ENCODE assay signal across 13 mouse cellular contexts in the genomic region with DNA sequence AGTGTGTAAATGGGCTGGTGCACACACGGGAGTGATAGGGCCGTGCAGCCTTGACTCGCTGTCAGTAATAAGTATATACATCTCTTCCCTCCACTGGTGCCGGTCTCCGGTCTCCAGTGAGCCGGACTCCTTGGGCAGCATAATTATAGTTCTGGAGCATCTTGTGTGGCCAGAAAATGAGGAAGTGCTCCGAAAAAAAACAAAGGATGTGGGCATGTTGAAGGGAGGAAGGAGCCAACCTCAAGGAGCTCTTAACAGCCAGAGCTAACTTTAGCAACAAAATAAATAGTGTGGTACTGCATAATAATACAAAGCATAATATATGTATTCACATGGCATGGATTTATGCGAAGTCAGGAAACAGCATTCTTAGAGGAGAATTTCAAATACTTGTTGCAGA.
"Had no signal": no experiment of that assay in that cellular context is flagged by ENCODE, and none has a peak within 500 bp of the region (broad histone marks: within the 10 kb centered on the region; RNA-seq: fewer than 3 reads in every experiment).

No protein-coding gene starts in this region.

- H3K36me3 ChIP-seq: intestine, embryonic 15.5 days; limb, embryonic 15.5 days; liver, embryonic 12.5 days; midbrain, embryonic 13.5 days; neural tube, embryonic 15.5 days had no signal

- H3K27ac ChIP-seq: intestine, embryonic 15.5 days; kidney, postnatal 0 days; left cerebral cortex, adult 2 months; limb, embryonic 15.5 days; liver, embryonic 12.5 days; midbrain, embryonic 13.5 days; neural tube, embryonic 15.5 days had no signal

- H3K4me2 ChIP-seq: intestine, embryonic 15.5 days; limb, embryonic 15.5 days; liver, embryonic 12.5 days; lung, embryonic 14.5 days; midbrain, embryonic 13.5 days; neural tube, embryonic 15.5 days had no signal

- H3K9me3 ChIP-seq: intestine, embryonic 15.5 days; limb, embryonic 15.5 days; liver, embryonic 12.5 days; midbrain, embryonic 13.5 days; neural tube, embryonic 15.5 days had no signal

- DNase-seq: kidney, adult 18-20 months; kidney, postnatal 4 days; lung, embryonic 14.5 days; right cerebral cortex, adult 18-20 months; right cerebral cortex, postnatal 25 days; thymus, postnatal 4 days had no signal

- ATAC-seq: intestine, embryonic 15.5 days; liver, embryonic 12.5 days; midbrain, embryonic 13.5 days had no signal

- H3K9ac ChIP-seq: intestine, embryonic 15.5 days; limb, embryonic 15.5 days; liver, embryonic 12.5 days; lung, embryonic 14.5 days; midbrain, embryonic 13.5 days; neural tube, embryonic 15.5 days had no signal

- H3K27me3 ChIP-seq: intestine, embryonic 15.5 days; limb, embryonic 15.5 days had no signal

- H3K4me3 ChIP-seq: intestine, embryonic 15.5 days; left cerebral cortex, adult 2 months; limb, embryonic 15.5 days; liver, embryonic 12.5 days; midbrain, embryonic 13.5 days; neural tube, embryonic 15.5 days had no signal
